Mouse (Mus musculus) spleen, postnatal 14 days (tissue): ENCODE results near the gene Mroh3.

Source experiments
- DNase-seq, 2 experiments: peaks; one replicate each; pipeline ENCODE4 v3.0.0; 2021 to 2022; ENCODE audit warnings: low spot score in 2 of 2

Mroh3 gene

GRCm38 (mm10) chr1:136156951-136157350 is 55.7 kb downstream of the Mroh3 start:
- DNase-seq, result no peak

- no peak for DNase-seq
These were observed 56.3 kb downstream of the Mroh3 start for GRCm38 (mm10) chr1:136156304-136156703.

- DNase-seq, result no peak
These were observed 61.3 kb downstream of the Mroh3 start for GRCm38 (mm10) chr1:136151371-136151770.

GRCm38 (mm10) chr1:136149702-136150101 is 62.9 kb downstream of the Mroh3 start:
- no peak for DNase-seq

GRCm38 (mm10) chr1:136143514-136143913 is 69.1 kb downstream of the Mroh3 start:
- no peak for DNase-seq

- no peak for DNase-seq
These were observed 70.3 kb downstream of the Mroh3 start for GRCm38 (mm10) chr1:136142336-136142735.

GRCm38 (mm10) chr1:136141176-136141950 is 71.3 kb downstream of the Mroh3 start:
- no peak for DNase-seq

GRCm38 (mm10) chr1:136139990-136140640 is 72.5 kb downstream of the Mroh3 start:
- peak; percentile 55 to 66 for DNase-seq

- DNase-seq, result no peak
These were observed 74.3 kb downstream of the Mroh3 start for GRCm38 (mm10) chr1:136138191-136138830.

- DNase-seq, result peak in 1 of 2 experiments; percentile 47
These were observed 75.1 kb downstream of the Mroh3 start for GRCm38 (mm10) chr1:136137575-136137974.

- DNase-seq, result no peak
These were observed 75.5 kb downstream of the Mroh3 start for GRCm38 (mm10) chr1:136137071-136137531.

- no peak for DNase-seq
These were observed 76.1 kb downstream of the Mroh3 start for GRCm38 (mm10) chr1:136136547-136136946.

- peak in 1 of 2 experiments; percentile 30 for DNase-seq
These were observed 76.7 kb downstream of the Mroh3 start for GRCm38 (mm10) chr1:136135777-136136444.

GRCm38 (mm10) chr1:136135046-136135445 is 77.6 kb downstream of the Mroh3 start:
- DNase-seq, result peak; percentile 54 to 60

- no peak for DNase-seq
These were observed 78.1 kb downstream of the Mroh3 start for GRCm38 (mm10) chr1:136134547-136134946.

GRCm38 (mm10) chr1:136133570-136134240 is 78.9 kb downstream of the Mroh3 start:
- no peak for DNase-seq

- DNase-seq, result no peak
These were observed 80.0 kb downstream of the Mroh3 start for GRCm38 (mm10) chr1:136132386-136133201.
